Mouse (Mus musculus): Measurements from ENCODE around the gene Pdzd4. TPM values are rescaled to one million over a fixed set of nuclear protein-coding genes. Genes with fewer than 3 reads are reported as not detected.

Pdzd4 gene
- polyA plus RNA-seq, 1 experiment from 2014 or later = 0.65 TPM

DNA sequence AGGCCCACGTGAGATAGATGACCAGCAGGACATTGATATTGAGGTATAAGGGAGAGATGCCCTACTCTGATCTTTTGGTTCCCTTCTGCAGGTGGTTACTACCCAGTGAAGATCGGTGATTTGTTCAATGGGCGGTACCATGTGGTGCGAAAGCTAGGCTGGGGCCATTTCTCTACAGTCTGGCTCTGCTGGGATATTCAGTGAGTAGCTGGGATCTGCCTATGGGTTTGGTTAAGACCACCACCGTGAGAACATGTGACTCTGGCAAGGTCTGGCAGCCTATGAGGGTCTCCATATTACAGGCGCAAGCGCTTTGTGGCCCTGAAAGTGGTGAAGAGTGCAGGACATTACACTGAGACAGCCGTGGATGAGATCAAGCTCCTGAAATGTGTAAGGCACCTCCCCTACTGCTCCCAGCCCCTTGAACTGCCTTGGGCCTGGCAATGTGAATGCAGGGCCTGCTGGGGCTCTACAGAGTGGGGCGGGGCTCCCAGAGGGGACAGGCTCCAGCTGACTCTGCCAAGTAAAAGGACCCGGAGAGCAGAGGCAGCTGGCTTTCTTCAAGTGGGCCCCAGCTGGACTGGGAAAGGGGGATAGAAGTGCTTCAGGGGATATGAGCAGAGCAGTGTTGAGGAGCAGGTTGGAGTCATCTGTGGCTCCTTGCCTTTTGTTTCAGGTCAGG is 49.8 kb downstream of the Pdzd4 start:
- Histone ChIP-seq H3K4me1 (0 out of 2 replicates have a peak, but pooled peaks cover 3% of the 10 kb centered on the region), H3K36me3 (replicated peaks) (peaks cover 43% of the 10 kb centered on the region), H3K27ac (replicated peaks) (no peak overlapping the region), H3K9me3 (no peaks in the 10 kb centered on the region), H3K27me3 (replicated peaks; ENCODE audit: low read depth, poor library complexity, severe bottlenecking) (peaks cover 19% of the 10 kb centered on the region; the same call in 1 of the 2 replicates), H3K4me3 (no peak overlapping the region)
- WGBS = 74% methylated on average over 10 of the region's 10 CpGs
- DNase-seq (ENCODE audit: low spot score) = no peak

DNA sequence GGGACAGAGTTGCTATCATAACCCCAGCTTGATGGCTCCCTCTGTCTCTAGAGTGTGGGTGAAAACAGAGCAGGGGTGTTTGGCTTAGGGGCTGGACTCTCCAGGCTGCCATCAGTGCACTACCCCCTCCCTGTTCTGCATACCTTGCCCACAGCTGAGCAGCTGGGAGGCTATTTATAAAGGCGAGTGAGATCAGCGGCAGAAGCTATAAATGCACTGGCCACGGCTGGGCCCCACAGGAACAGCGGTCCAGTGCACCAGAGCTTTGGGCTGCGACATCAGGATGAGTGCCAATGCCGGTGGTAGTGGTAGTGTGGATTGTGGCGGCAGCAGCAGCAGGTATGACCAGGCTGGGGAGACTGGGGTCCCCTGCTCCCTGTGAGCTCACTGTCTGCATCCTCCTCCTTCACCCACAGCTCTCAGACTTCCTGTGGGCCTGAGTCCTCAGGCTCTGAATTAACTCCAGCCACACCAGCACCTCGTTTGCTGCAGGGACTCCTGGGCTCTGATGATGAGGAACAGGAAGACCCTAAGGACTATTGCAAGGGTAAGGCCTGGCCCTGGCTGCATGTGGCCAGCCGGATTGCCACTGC is 50.5 kb downstream of the Pdzd4 start, which contains the start of gene Srpk3:
TSS of gene Srpk3 (plus strand) at position 238 of the 593 bp plus-strand sequence.
- H3K36me3 ChIP-seq (replicated peaks) = peaks cover 36% of the 10 kb centered on the region
- WGBS = 72% methylated on average over 9 of the region's 9 CpGs
- peaks cover 23% of the 10 kb centered on the region; the same call in 1 of the 2 replicates for H3K27me3 ChIP-seq (replicated peaks; ENCODE audit: low read depth, poor library complexity, severe bottlenecking)
- no peak for DNase-seq (ENCODE audit: low spot score)
- H3K4me1 ChIP-seq = 0 out of 2 replicates have a peak, but pooled peaks cover 3% of the 10 kb centered on the region
- no peak within 1 kb of the TSS for H3K4me3 ChIP-seq
- H3K27ac ChIP-seq (replicated peaks) = no peak within 1 kb of the TSS
- no peaks in the 10 kb centered on the region for H3K9me3 ChIP-seq

DNA sequence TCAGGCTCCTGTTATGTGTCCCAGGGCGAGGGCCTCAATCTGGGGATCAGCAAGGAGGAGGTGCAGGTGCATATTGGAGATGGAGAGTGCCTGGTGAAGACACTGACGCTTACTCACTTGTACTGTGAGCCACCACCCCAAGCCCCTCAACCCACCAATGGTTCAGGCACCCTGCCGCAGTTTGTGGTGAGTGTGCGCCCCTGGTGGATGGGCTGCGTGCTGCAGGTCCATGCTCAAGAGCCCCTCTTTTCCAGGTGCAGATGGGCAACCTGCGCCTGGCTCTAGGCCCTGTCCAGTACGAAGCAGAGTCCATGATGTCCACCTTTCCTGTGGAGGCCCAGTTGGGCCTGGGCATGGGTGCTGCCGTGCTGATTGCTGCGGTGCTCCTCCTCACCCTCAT is 57.5 kb downstream of the Pdzd4 start:
- WGBS = 56% methylated on average over 9 of the region's 9 CpGs
- Histone ChIP-seq H3K27me3 (replicated peaks; ENCODE audit: low read depth, poor library complexity, severe bottlenecking) (peaks cover 40% of the 10 kb centered on the region; the same call in 1 of the 2 replicates), H3K4me1 (no peaks in the 10 kb centered on the region), H3K4me3 (no peak overlapping the region), H3K27ac (replicated peaks) (no peak overlapping the region), H3K36me3 (replicated peaks) (no peaks in the 10 kb centered on the region), H3K9me3 (no peaks in the 10 kb centered on the region)
- DNase-seq (ENCODE audit: low spot score) = peak; percentile 31

DNA sequence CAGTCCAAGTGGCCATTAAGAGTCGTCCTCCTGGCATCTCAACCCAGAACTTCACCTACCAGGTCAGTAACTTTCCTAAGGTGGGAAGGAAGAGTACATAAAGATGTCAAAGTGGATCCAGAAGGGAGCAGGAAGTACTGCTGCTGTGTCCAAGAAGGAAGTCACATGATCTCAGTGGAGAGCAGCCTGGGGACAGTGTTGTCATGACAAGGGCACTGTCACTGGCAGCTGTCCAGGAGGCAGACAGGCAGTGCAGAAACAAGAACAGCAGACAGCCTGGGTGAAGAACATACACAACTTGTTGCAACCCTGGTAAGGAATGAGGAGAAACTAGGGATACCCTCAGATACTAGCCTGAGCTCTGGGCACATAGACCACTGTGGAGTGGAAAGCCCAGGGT is 59.5 kb downstream of the Pdzd4 start:
- Histone ChIP-seq H3K9me3 (no peaks in the 10 kb centered on the region), H3K27ac (replicated peaks) (no peak overlapping the region), H3K4me1 (no peaks in the 10 kb centered on the region), H3K4me3 (no peak overlapping the region), H3K27me3 (replicated peaks; ENCODE audit: low read depth, poor library complexity, severe bottlenecking) (peaks cover 25% of the 10 kb centered on the region; the same call in 1 of the 2 replicates), H3K36me3 (replicated peaks) (no peaks in the 10 kb centered on the region)
- DNase-seq (ENCODE audit: low spot score) = no peak
- 66% methylated on average over 1 of the region's 1 CpGs for WGBS

DNA sequence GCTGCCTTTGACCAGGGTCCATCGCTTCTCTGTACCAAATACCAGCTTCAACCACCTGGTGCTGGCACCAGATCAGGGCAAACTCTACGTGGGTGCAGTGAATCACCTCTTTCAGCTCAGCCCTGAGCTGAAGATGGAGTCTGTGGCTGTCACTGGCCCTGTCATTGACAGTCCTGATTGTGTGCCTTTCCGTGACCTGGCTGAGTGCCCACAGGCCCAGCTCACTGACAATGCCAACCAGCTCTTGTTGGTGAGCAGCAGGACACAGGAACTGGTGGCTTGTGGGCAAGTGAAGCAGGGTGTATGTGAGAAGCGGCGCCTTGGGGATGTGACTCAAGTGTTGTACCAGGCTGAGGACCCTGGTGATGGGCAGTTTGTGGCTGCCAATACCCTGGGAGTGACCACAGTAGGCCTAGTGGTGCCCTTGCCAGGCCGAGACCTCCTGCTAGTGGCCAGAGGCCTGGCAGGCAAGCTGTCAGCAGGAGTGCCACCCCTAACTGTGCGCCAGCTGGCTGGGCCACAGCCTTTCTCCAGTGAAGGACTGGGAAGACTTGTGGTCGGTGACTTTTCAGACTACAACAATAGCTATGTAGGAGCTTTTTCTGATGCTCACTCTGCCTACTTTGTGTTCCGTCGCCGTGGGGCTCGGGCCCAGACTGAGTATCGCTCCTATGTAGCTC is 66.0 kb downstream of the Pdzd4 start:
- H3K4me3 ChIP-seq = no peak overlapping the region
- no peaks in the 10 kb centered on the region for H3K4me1 ChIP-seq
- DNase-seq (ENCODE audit: low spot score) = no peak
- H3K27me3 ChIP-seq (replicated peaks; ENCODE audit: low read depth, poor library complexity, severe bottlenecking) = peaks cover 50% of the 10 kb centered on the region
- H3K9me3 ChIP-seq = no peaks in the 10 kb centered on the region
- 80% methylated on average over 13 of the region's 13 CpGs for WGBS
- H3K36me3 ChIP-seq (replicated peaks) = no peaks in the 10 kb centered on the region
- no peak overlapping the region for H3K27ac ChIP-seq (replicated peaks)

DNA sequence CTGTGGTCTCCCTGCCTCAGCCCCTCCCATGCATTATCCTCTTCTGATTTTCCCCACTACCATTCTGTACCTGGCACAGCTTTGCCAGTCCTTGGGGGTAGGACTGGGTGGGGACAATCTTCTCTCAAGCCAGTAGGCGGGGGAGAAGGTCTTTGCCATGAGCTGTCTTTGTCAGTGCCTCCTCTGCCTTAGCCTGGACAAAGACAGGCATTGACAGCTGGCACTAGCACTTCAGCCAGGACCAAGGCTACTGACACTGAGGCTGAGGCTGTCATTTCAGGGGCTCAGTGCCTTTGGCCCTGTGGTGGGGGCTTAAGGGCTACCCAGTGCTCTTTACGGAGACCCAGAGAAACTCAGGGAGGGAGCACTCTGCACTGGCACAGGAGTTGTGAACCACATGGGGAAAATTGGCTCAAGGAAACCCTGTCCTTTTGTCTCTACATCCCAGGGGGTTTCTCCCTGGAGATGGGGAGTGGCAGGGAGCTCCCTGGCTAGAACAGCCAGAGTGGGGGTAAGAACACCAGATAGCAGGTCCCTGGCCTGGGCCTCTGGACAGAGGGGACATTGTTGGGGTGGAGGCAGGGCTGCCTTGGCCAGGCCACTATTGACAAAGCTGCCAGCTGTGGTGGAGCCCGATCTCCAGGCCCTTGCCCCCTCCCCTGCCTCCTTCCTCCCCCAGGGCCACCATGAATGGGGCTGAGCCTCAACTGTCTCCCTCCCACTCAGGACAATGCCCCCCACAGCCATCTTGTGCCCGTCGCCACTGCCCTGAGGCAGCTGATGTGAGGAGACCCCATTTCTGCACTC is 68.2 kb downstream of the Pdzd4 start, which contains the start of gene Plxnb3:
TSS of gene Plxnb3 (plus strand) at position 757 of the 807 bp plus-strand sequence.
- peaks cover 44% of the 10 kb centered on the region for H3K27me3 ChIP-seq (replicated peaks; ENCODE audit: low read depth, poor library complexity, severe bottlenecking)
- WGBS = 62% methylated on average over 5 of the region's 5 CpGs
- H3K4me3 ChIP-seq = no peak within 1 kb of the TSS
- no peak within 1 kb of the TSS for H3K27ac ChIP-seq (replicated peaks)
- H3K9me3 ChIP-seq = no peaks in the 10 kb centered on the region
- no peaks in the 10 kb centered on the region for H3K4me1 ChIP-seq
- DNase-seq (ENCODE audit: low spot score) = no peak
- no peaks in the 10 kb centered on the region for H3K36me3 ChIP-seq (replicated peaks)

DNA sequence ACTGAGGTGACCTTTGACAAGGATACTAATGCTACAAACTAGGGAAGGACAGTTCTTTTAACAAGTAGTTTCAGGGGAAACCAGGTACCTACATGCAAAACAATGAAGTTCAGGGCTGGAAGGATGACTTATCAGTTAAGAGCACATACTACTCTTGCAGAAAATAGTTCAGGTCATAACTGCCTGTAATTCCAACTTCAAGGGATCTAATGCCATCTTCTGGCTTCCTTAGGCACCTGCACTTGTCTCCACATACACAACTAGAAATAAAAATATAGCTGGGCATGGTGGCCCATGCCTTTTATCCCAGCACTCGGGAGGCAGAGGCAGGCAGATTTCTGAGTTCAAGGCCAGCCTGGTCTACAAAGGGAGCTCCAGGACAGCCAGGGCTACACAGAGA is 75.8 kb downstream of the Pdzd4 start:
- DNase-seq (ENCODE audit: low spot score) = no peak
- Histone ChIP-seq H3K36me3 (replicated peaks) (no peaks in the 10 kb centered on the region), H3K27ac (replicated peaks) (no peak overlapping the region), H3K4me1 (no peaks in the 10 kb centered on the region), H3K27me3 (replicated peaks; ENCODE audit: low read depth, poor library complexity, severe bottlenecking) (no peaks in the 10 kb centered on the region), H3K4me3 (no peak overlapping the region), H3K9me3 (no peaks in the 10 kb centered on the region)
- 91% methylated on average over 1 of the region's 1 CpGs for WGBS

DNA sequence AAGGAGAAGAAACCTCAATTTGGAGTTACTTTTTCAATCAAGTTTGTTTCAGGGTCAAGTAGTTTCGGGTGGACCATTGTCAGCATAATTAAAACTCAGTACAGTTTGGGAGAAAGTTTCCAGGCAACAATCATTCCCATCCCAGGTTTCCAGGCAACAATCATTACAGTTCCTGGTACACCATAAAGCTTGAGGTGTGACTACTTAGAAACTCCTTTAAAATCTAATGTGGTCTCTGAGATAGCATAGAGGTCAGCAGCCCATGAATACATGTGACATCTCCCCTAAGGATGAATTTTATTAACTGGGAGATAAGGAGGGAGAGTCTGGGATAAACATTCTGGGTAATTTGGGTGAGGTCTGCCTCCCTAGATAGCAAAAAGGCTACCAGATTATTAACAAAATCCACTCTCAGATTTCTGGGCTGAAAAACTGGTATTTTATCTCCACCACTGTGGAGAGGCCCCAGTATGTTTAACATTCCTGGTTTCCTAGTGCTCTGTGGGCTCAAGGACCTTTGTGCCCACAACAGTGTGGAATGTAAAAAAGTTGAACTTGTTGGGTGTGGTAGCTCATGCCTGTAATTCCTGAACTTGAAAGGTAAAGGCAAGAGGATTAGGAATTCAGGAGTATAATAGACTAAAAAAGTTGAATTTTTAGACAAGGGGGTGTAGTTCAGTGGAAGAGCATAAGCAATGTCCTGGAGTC is 79.8 kb downstream of the Pdzd4 start:
- WGBS = 78% methylated on average over 1 of the region's 1 CpGs

More for the DNA sequence above, 79.8 kb downstream of the Pdzd4 start:
- H3K4me3 ChIP-seq = no peak overlapping the region
- no peak for DNase-seq (ENCODE audit: low spot score)
- no peaks in the 10 kb centered on the region for H3K4me1 ChIP-seq
- no peaks in the 10 kb centered on the region for H3K9me3 ChIP-seq
- H3K27me3 ChIP-seq (replicated peaks; ENCODE audit: low read depth, poor library complexity, severe bottlenecking) = no peaks in the 10 kb centered on the region
- no peaks in the 10 kb centered on the region for H3K36me3 ChIP-seq (replicated peaks)
- H3K27ac ChIP-seq (replicated peaks) = no peak overlapping the region

Other genes with a start within 250 kb of the Pdzd4 start
- gene Dusp9, start 185.6 kb downstream of the Pdzd4 start, polyA plus RNA-seq (2016; fragmentation: Nextera tagmentation; extraction: Ambion mirVana) = 109 and 139 TPM in 2 replicates
- gene Pnck, start 164.9 kb downstream of the Pdzd4 start, polyA plus RNA-seq (2016; fragmentation: Nextera tagmentation; extraction: Ambion mirVana) = 6.6 and 7.4 TPM in 2 replicates
- gene Slc6a8, start 151.8 kb downstream of the Pdzd4 start, polyA plus RNA-seq (2016; fragmentation: Nextera tagmentation; extraction: Ambion mirVana) = 4.7 and 5.6 TPM in 2 replicates
- 152 and 153 TPM in 2 replicates for gene Bcap31, start 108.8 kb downstream of the Pdzd4 start, polyA plus RNA-seq (2016; fragmentation: Nextera tagmentation; extraction: Ambion mirVana)
- 8.1 and 10.4 TPM in 2 replicates for gene Abcd1, start 108.4 kb downstream of the Pdzd4 start, polyA plus RNA-seq (2016; fragmentation: Nextera tagmentation; extraction: Ambion mirVana)
- 0.08 and 0.14 TPM in 2 replicates for gene Plxnb3, start 67.9 kb downstream of the Pdzd4 start, polyA plus RNA-seq (2016; fragmentation: Nextera tagmentation; extraction: Ambion mirVana)
- gene Srpk3, start 50.6 kb downstream of the Pdzd4 start, polyA plus RNA-seq (2016; fragmentation: Nextera tagmentation; extraction: Ambion mirVana) = 1.00 and 2.0 TPM in 2 replicates
- 175 and 176 TPM in 2 replicates for gene Idh3g, start 38.1 kb downstream of the Pdzd4 start, polyA plus RNA-seq (2016; fragmentation: Nextera tagmentation; extraction: Ambion mirVana)
- 101 and 107 TPM in 2 replicates for gene Ssr4, start 37.9 kb downstream of the Pdzd4 start, polyA plus RNA-seq (2016; fragmentation: Nextera tagmentation; extraction: Ambion mirVana)
- 0.05 and 0.07 TPM in 2 replicates for gene Avpr2, start 67.1 kb upstream of the Pdzd4 start, polyA plus RNA-seq (2016; fragmentation: Nextera tagmentation; extraction: Ambion mirVana)
- gene L1cam, start 71.1 kb upstream of the Pdzd4 start, polyA plus RNA-seq (2016; fragmentation: Nextera tagmentation; extraction: Ambion mirVana) = 8.0 and 8.2 TPM in 2 replicates
- 2.1 and 2.6 TPM in 2 replicates for gene Arhgap4, start 96.9 kb upstream of the Pdzd4 start, polyA plus RNA-seq (2016; fragmentation: Nextera tagmentation; extraction: Ambion mirVana)
- 169 and 181 TPM in 2 replicates for gene Naa10, start 97.0 kb upstream of the Pdzd4 start, polyA plus RNA-seq (2016; fragmentation: Nextera tagmentation; extraction: Ambion mirVana)
- gene Renbp, start 105.9 kb upstream of the Pdzd4 start, polyA plus RNA-seq (2016; fragmentation: Nextera tagmentation; extraction: Ambion mirVana) = 22.4 and 23.3 TPM in 2 replicates
- gene Hcfc1, start 141.4 kb upstream of the Pdzd4 start, polyA plus RNA-seq (2016; fragmentation: Nextera tagmentation; extraction: Ambion mirVana) = 79.9 and 84.5 TPM in 2 replicates
- 54.0 and 62.2 TPM in 2 replicates for gene Irak1, start 198.9 kb upstream of the Pdzd4 start, polyA plus RNA-seq (2016; fragmentation: Nextera tagmentation; extraction: Ambion mirVana)